Mouse (Mus musculus) cerebellum, postnatal 10 days (tissue): ENCODE results near the gene Nnmt.

Experiments used
- DNase-seq, 2 experiments: peaks; one replicate each; pipeline ENCODE4 v3.0.0; 2021; ENCODE audit warnings: mixed read lengths in 2 of 2

The Nnmt gene

DNA sequence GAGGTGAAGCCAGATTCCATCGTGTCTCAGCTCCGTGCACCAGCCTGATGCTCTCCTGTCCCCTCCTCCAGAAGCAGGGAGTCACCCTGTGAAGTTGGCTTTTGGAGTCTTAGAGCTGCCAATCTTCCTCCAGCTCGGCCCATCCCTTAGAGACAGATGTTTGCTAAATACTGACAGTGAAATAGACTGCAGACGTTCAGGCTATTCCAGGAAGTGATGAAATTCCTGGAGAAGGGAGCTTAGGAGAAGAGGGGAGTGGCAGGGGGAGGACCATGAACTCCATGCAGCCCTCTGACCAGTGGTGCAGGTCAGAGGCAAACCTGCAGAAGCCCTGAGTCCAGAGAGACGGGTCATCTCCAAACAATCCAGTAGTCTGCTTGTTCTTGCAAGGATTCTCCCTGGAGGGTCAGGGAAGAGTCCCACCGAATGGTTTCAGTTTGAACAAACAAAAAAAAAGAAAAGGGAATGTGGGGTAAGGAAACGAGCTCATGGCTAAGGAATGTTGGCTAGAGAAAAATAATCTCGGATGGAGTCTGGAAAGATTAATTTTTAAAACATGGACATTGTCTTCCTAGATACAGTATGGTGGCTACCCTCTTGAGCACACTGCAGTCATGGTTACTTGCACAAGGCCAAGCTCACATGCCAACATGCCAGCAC, at the start of gene Nnmt:
Gene Nnmt, minus strand, starts transcription at position 215 of the 660 bp plus-strand sequence.
- DNase-seq: no peak

GRCm38 (mm10) chr9:48654730-48655129, 49.8 kb upstream of the Nnmt start:
- DNase-seq: no peak

DNA sequence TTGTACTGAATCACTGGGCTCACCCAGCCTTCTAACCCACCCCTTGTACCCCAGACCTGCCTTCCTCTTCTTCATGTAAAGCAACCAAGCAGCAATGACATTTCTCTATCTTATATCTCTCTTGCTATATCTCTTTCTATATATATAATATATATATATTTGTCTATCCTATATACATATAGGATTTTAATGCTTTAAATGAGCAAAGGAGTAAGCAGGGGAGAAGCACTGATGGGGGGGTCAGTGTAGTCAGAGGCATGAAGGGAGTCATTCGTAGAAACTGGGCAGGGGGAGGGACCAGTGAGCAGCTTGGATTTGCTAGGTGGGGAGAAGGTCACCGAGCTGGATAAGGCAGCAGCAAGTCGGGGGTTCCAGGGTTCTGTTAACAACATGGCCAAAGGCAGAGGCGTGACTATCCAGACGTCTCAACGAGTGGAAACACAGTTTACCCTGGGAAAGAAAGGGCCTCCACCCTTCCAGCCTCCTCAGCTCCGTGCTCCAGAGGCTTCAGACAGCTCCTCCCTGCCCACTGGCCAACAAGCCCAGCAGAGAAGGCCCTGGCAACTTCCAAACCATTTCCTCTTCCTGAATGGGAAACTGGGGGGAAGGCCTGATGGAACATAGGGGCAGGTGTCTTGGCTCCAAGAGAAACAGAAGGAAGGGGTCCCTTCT, 48.6 kb upstream of the Nnmt start:
- DNase-seq: no peak

GRCm38 (mm10) chr9:48652026-48652425, 47.1 kb upstream of the Nnmt start:
- DNase-seq: no peak

GRCm38 (mm10) chr9:48650846-48651245, 45.9 kb upstream of the Nnmt start:
- no peak for DNase-seq

GRCm38 (mm10) chr9:48649851-48650685, 45.1 kb upstream of the Nnmt start:
- no peak for DNase-seq

GRCm38 (mm10) chr9:48649098-48649766, 44.3 kb upstream of the Nnmt start:
- DNase-seq: peak in 1 of 2 experiments; percentile 50

GRCm38 (mm10) chr9:48648285-48649097, 43.5 kb upstream of the Nnmt start:
- peak in 1 of 2 experiments; percentile 39 for DNase-seq

DNA sequence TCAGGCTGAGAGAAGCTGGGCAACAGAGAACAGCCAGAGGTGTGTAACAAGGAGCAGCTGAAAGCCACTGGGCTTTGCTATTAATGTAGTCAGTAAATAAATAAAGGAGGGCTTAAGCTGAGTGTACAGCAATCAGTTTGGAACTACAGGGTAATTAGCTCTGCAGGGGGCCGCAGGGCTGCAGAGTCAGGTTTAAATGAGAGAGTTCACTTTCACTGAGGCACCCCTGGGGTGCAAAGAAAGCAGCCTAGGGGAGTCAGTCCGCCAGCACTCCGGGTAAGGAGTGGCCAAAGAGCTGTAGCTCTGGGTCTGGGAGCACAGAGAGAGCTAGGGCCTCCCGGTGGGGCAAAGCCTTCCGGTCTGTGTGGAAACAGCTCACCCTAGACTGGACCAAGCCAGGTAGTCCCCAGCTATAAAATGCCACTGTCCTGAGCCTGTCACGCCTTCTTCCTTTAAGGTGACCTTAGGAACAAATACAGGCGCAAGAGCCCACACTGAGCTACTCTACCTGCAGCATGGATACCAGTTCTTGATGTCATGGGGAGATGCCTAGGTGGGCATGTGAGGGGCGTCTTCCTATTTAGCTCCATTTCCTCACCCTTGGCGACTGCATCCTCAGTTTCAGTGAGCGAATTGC, 42.8 kb upstream of the Nnmt start:
- no peak for DNase-seq

- DNase-seq: no peak
Measured at GRCm38 (mm10) chr9:48646781-48647647, 42.1 kb upstream of the Nnmt start.

DNA sequence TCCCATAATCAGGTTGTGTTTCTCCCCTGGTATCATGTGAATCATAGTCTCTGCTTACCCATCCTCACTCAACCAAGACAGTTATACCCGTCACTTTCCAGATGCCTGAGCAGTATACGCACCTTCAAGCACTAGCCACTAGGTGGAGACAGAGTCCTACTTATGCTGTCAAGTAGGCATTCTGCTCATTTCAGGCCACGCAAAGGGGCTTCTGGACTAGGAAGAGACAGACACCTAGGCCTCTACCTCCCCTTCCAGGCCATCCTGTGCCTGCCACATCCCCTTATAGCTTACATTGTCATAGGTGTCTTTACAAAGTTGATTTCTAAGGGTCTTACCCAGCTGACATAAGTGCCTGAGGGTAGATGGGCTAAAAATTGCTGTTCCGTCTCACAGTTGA, 41.3 kb upstream of the Nnmt start:
- peak; percentile 87 to 92 for DNase-seq

DNA sequence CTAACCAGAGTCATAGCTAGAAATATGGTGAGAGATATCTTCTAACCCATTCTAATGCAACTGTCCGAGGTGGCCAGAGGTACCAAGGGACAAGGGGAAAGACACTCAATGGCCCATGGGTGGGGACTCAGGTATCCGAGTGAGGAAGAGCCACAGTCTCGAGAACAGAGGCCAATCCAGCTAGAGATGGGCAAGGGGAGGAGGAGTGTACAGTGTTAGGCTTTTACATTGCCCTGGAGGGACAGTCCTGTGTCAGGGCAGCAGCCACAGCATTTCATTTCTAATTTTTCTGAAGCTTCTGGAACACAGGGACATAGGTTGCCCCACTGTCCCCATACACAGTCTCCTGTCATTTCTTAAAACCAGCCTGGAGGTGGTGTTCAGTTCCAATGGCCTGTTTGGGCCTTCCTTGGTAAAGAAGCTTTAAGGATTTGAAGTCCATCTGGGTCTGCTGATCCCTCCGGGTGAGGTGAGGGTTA, 40.7 kb upstream of the Nnmt start:
- no peak for DNase-seq

GRCm38 (mm10) chr9:48644926-48645647, 40.1 kb upstream of the Nnmt start:
- peak; percentile 73 to 76 for DNase-seq

DNA sequence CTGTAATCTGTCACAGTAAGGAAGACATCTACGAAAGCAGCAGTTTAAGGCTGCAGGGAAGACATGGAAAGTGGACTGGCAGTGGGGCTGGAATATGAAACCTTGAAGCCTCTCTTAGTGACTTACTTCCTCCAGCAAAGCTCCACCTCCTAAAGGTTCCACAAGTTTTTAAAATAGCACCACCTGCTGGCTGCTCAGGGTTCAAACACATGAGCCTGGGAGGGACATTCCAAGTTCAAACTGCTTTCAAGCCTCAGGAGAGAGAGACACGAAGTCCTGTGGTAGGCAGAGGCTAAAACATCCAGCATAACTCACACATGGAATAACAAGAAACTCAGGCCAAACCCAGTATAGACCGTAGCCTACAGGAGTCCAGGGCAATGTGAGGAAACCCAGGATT, 39.4 kb upstream of the Nnmt start:
- DNase-seq: no peak

- DNase-seq: no peak
Measured at GRCm38 (mm10) chr9:48641636-48642035, 36.7 kb upstream of the Nnmt start.

GRCm38 (mm10) chr9:48640881-48641280, 35.9 kb upstream of the Nnmt start:
- no peak for DNase-seq

- no peak for DNase-seq
Measured at GRCm38 (mm10) chr9:48638176-48638803, 33.3 kb upstream of the Nnmt start.

GRCm38 (mm10) chr9:48637161-48637560, 32.2 kb upstream of the Nnmt start:
- DNase-seq: no peak
